Mouse (Mus musculus) megakaryocyte-erythroid progenitor cell, adult 5 weeks (primary cell): ENCODE measurements around the gene Btbd35f28. TPM values are rescaled to one million over a fixed set of nuclear protein-coding genes. Genes with fewer than 3 reads are reported as not detected.

Source experiments
- polyA plus RNA-seq: library from polyadenylated mRNA; stranded (reverse); fragments of >175 nt; gene quantifications from 2 replicates; pipeline ENCODE4 v1.2.3, GENCODE M21; 2012

Gene Btbd35f28
- polyA plus RNA-seq: not detected in 2 replicates

GRCm38 (mm10) chrX:4196276-4196675 is at the start of gene Btbd35f28:
Btbd35f28 (plus strand) TSS chrX:4196576.

Other genes with a start within 250 kb of the Btbd35f28 start
- gene Btbd35f16, start 239.6 kb upstream of the Btbd35f28 start, polyA plus RNA-seq: not detected in 2 replicates
- not detected in 2 replicates for gene Btbd35f3, start 158.9 kb upstream of the Btbd35f28 start, polyA plus RNA-seq
- not detected in 2 replicates for gene Btbd35f20, start 94.7 kb downstream of the Btbd35f28 start, polyA plus RNA-seq
- not detected in 2 replicates for gene Btbd35f17, start 174.1 kb downstream of the Btbd35f28 start, polyA plus RNA-seq